Mouse (Mus musculus): ENCODE results near the gene Rusc1.

GRCm38 (mm10) chr3:89129908-89130307 lies 36.8 kb upstream of the Rusc1 start:
- TF ChIP-seq CTCF (IDR thresholded peaks at IDR 0.05; ENCODE audit: control insufficient read depth, insufficient read depth, insufficient read length) (no peak), MAX (IDR thresholded peaks at IDR 0.05) (no peak), MYOG (IDR thresholded peaks at IDR 0.05; ENCODE audit: control insufficient read depth, extremely low read depth, insufficient read length) (no peak)
